Mouse (Mus musculus): ENCODE data around the gene Dspp. TPM values are rescaled to one million over a fixed set of nuclear protein-coding genes. Genes with fewer than 3 reads are reported as not detected.

The Dspp gene
- total and polyA plus RNA-seq, 3 experiments: not detected

- no peak overlapping the region for H3K27ac ChIP-seq (ENCODE audit: insufficient read depth, low read depth)
- no peak overlapping the region for H3K4me3 ChIP-seq (replicated peaks in 1 of 3; ENCODE audit: low read depth in 2 of 3, low read length in 2 of 3, poor library complexity in 1 of 3)
- no peaks in the 10 kb centered on the region for H3K9me3 ChIP-seq (replicated peaks; ENCODE audit: low read length)
- no peaks in the 10 kb centered on the region for H3K4me1 ChIP-seq (ENCODE audit: control insufficient read depth in 1 of 2, insufficient read depth in 2 of 2)
- no peaks in the 10 kb centered on the region for H3K27me3 ChIP-seq (replicated peaks)
- H3K79me2 ChIP-seq (replicated peaks; ENCODE audit: control insufficient read depth, extremely low read depth, insufficient read depth, poor library complexity, severe bottlenecking): no peaks in the 10 kb centered on the region
- H3K36me3 ChIP-seq (replicated peaks in 1 of 2; ENCODE audit: control insufficient read depth in 1 of 2, insufficient read depth in 1 of 2, low read length in 1 of 2): no peaks in the 10 kb centered on the region
- H3K9ac ChIP-seq (ENCODE audit: insufficient read depth, low read depth): no peak overlapping the region
- TF ChIP-seq USF1 (IDR thresholded peaks at IDR 0.05; ENCODE audit: low read depth, low read length) (no peak), ZMIZ1 (IDR thresholded peaks at IDR 0.05; ENCODE audit: low read depth, low read length) (no peak), GABPA (IDR thresholded peaks at IDR 0.05; ENCODE audit: insufficient replicate concordance, low read depth, low read length) (no peak)
- dilution Hi-C loops (cut with MboI; ENCODE audit: extremely low pct_ligation_motif_present, extremely low pct_unique_long_range_greater_than_20kb, low sequenced_read_pairs): no loop called here
- no peak overlapping the region for H3K4me2 ChIP-seq (ENCODE audit: insufficient read depth, low read depth, poor library complexity, severe bottlenecking)
- DNase-seq (ENCODE audit: extremely low read depth): no peak
- in situ Hi-C loops (cut with MboI; ENCODE audit: low pct_ligation_motif_present, low pct_unique_long_range_greater_than_20kb, low sequenced_read_pairs): no loop called here
These were observed 36.8 kb upstream of the Dspp start for GRCm38 (mm10) chr5:104133752-104134151.

GRCm38 (mm10) chr5:104137920-104138541 lies 32.5 kb upstream of the Dspp start:
- TF ChIP-seq ETS1 (conservative IDR thresholded peaks at IDR 0.05; ENCODE audit: low read depth, low read length) (no peak), NELFE (IDR thresholded peaks at IDR 0.05; ENCODE audit: low read depth, low read length) (no peak), CHD1 (IDR thresholded peaks at IDR 0.05; ENCODE audit: low read depth, low read length) (no peak), ZMIZ1 (IDR thresholded peaks at IDR 0.05; ENCODE audit: low read depth, low read length) (no peak), UBTF (IDR thresholded peaks at IDR 0.05; ENCODE audit: low read depth, low read length) (no peak), ZC3H11A (IDR thresholded peaks at IDR 0.05; ENCODE audit: low read depth, low read length) (no peak), MAZ (IDR thresholded peaks at IDR 0.05; ENCODE audit: low read depth, low read length) (no peak), MEF2A (IDR thresholded peaks at IDR 0.05; ENCODE audit: borderline replicate concordance, low read depth, low read length) (no peak), TCF12 (IDR thresholded peaks at IDR 0.05; ENCODE audit: low read depth, low read length) (no peak), RCOR1 (conservative IDR thresholded peaks at IDR 0.05; ENCODE audit: low read depth, low read length) (no peak), E2F4 (IDR thresholded peaks at IDR 0.05; ENCODE audit: insufficient replicate concordance, low read depth, low read length) (no peak), BHLHE40 (IDR thresholded peaks at IDR 0.05; ENCODE audit: low read depth, low read length) (no peak), JUND (conservative IDR thresholded peaks at IDR 0.05; ENCODE audit: low read depth, low read length) (no peak)
- H3K4me3 ChIP-seq (replicated peaks in 1 of 3; ENCODE audit: low read depth in 2 of 3, low read length in 2 of 3, poor library complexity in 1 of 3): no peak overlapping the region
- dilution Hi-C loops (cut with MboI; ENCODE audit: extremely low pct_ligation_motif_present, extremely low pct_unique_long_range_greater_than_20kb, low sequenced_read_pairs): no loop called here
- H3K27ac ChIP-seq (ENCODE audit: insufficient read depth, low read depth): no peak overlapping the region
- H3K79me2 ChIP-seq (replicated peaks; ENCODE audit: control insufficient read depth, extremely low read depth, insufficient read depth, poor library complexity, severe bottlenecking): no peaks in the 10 kb centered on the region
- H3K36me3 ChIP-seq (replicated peaks in 1 of 2; ENCODE audit: control insufficient read depth in 1 of 2, insufficient read depth in 1 of 2, low read length in 1 of 2): no peaks in the 10 kb centered on the region
- H3K4me1 ChIP-seq (ENCODE audit: control insufficient read depth in 1 of 2, insufficient read depth in 2 of 2): 0 out of 4 replicates have a peak, but pooled peaks cover 0 to 4% of the 10 kb centered on the region in 2 experiments
- in situ Hi-C loops (cut with MboI; ENCODE audit: low pct_ligation_motif_present, low pct_unique_long_range_greater_than_20kb, low sequenced_read_pairs): no loop called here
- no peak for DNase-seq (ENCODE audit: extremely low read depth)
- no peaks in the 10 kb centered on the region for H3K9me3 ChIP-seq (replicated peaks; ENCODE audit: low read length)
- H3K9ac ChIP-seq (ENCODE audit: insufficient read depth, low read depth): no peak overlapping the region
- no peaks in the 10 kb centered on the region for H3K27me3 ChIP-seq (replicated peaks)
- no peak overlapping the region for H3K4me2 ChIP-seq (ENCODE audit: insufficient read depth, low read depth, poor library complexity, severe bottlenecking)
